Mouse (Mus musculus): ENCODE measurements at regions not wholly inside any gene's neighbourhood (a gene's known extent, or its start where the extent isn't known, plus 50 kb on each side); places are given as distances from the start of the nearest gene placed in this dataset.

GRCm38 (mm10) chr17:59369624-59370541 is 356.7 kb upstream of the Nudt12 start:
- TF ChIP-seq CTCF (IDR thresholded peaks at IDR 0.05; ENCODE audit: borderline replicate concordance, extremely low read depth, insufficient read depth, insufficient read length) (no peak), POLR2A (IDR thresholded peaks at IDR 0.05; ENCODE audit: borderline replicate concordance, extremely low read depth, insufficient read depth, insufficient read length, poor library complexity, severe bottlenecking) (no peak)

All from brain, embryonic 14.5 days (tissue).